ENCODE assay signal across 8 mouse cellular contexts in genomic region chr7:67849509-67849862, GRCm38 (mm10).
DNase-seq lines count a peak whose midpoint lies in the region; ATAC-seq and TF ChIP-seq lines count a peak whose summit lies in the region.

No protein-coding gene starts in this region.

- peak; percentile 41 for ATAC-seq in forebrain, embryonic 15.5 days (replicated peaks)
- no peak for ATAC-seq in liver, embryonic 13.5 days (ENCODE audit: low read depth)

- intact Hi-C loops in left cerebral cortex, adult 2 months (cut with DNase I): loop anchor here (2.0 kb wide), 1 partner anchor 101 kb away; no protein-coding TSS in a partner anchor
- intact Hi-C loops in left cerebral cortex, postnatal 10 days (cut with DNase I): loop anchor here (5.0 kb wide), 1 partner anchor 47 kb away; no protein-coding TSS in a partner anchor

- DNase-seq in left cerebral cortex, adult 2 months (ENCODE audit: extremely low spot score in 1 of 2, low spot score in 2 of 2): no peak
- no peak for DNase-seq in left cerebral cortex, postnatal 10 days (ENCODE audit: extremely low spot score in 1 of 2, low spot score in 2 of 2)
- no peak for DNase-seq in liver, embryonic 13.5 days
- DNase-seq in adrenal gland, postnatal 10 days: no peak
- no peak for DNase-seq in cerebellum, postnatal 36 days
- no peak for DNase-seq in right cerebral cortex, adult 18-20 months

- TF ChIP-seq CTCF in left cerebral cortex, adult 2 months (IDR thresholded peaks at IDR 0.05): no peak
- TF ChIP-seq CTCF in olfactory bulb, adult 2 months (IDR thresholded peaks at IDR 0.05; ENCODE audit: insufficient read depth, low read depth, low read length): no peak

- peak overlapping the region; percentile 82 for H3K4me2 ChIP-seq in forebrain, embryonic 15.5 days (replicated peaks)
- peak overlapping the region; percentile 49 for H3K4me2 ChIP-seq in liver, embryonic 13.5 days

- no peaks in the 10 kb centered on the region for H3K36me3 ChIP-seq in forebrain, embryonic 15.5 days
- no peaks in the 10 kb centered on the region for H3K36me3 ChIP-seq in liver, embryonic 13.5 days

- H3K4me3 ChIP-seq in left cerebral cortex, adult 2 months: peak overlapping the region; percentile 52
- H3K4me3 ChIP-seq in forebrain, embryonic 15.5 days: peak overlapping the region; percentile 58
- peak overlapping the region; percentile 36 for H3K4me3 ChIP-seq in liver, embryonic 13.5 days (replicated peaks)
- H3K4me3 ChIP-seq in olfactory bulb, adult 2 months (ENCODE audit: insufficient read depth, low read depth, low read length): peak overlapping the region; percentile 45

- H3K9ac ChIP-seq in forebrain, embryonic 15.5 days (replicated peaks): peak overlapping the region; percentile 62
- no peak overlapping the region for H3K9ac ChIP-seq in liver, embryonic 13.5 days

- 5% methylated on average over 7 of the region's 7 CpGs for WGBS in forebrain, embryonic 15.5 days
- 18% methylated on average over 7 of the region's 7 CpGs for WGBS in liver, embryonic 13.5 days (ENCODE audit: insufficient replicate concordance)
- 16% methylated on average over 7 of the region's 7 CpGs for WGBS in olfactory bulb, adult 2 months

- H3K27me3 ChIP-seq in forebrain, embryonic 15.5 days: no peaks in the 10 kb centered on the region
- peaks cover 43% of the 10 kb centered on the region for H3K27me3 ChIP-seq in liver, embryonic 13.5 days

- TF ChIP-seq POLR2A in olfactory bulb, adult 2 months (IDR thresholded peaks at IDR 0.05; ENCODE audit: insufficient read depth, low read depth, low read length): no peak

- peak overlapping the region; percentile 71 for H3K27ac ChIP-seq in left cerebral cortex, adult 2 months
- H3K27ac ChIP-seq in forebrain, embryonic 15.5 days (replicated peaks): no peak overlapping the region
- no peak overlapping the region for H3K27ac ChIP-seq in liver, embryonic 13.5 days
- H3K27ac ChIP-seq in olfactory bulb, adult 2 months (ENCODE audit: insufficient read depth, low read depth, low read length): no peak overlapping the region

- peaks cover 11% of the 10 kb centered on the region for H3K4me1 ChIP-seq in forebrain, embryonic 15.5 days
- H3K4me1 ChIP-seq in liver, embryonic 13.5 days (replicated peaks): no peaks in the 10 kb centered on the region
- peaks cover 15% of the 10 kb centered on the region for H3K4me1 ChIP-seq in olfactory bulb, adult 2 months (ENCODE audit: control insufficient read depth, insufficient read depth, low read length)

- no peaks in the 10 kb centered on the region for H3K9me3 ChIP-seq in forebrain, embryonic 15.5 days
- H3K9me3 ChIP-seq in liver, embryonic 13.5 days (replicated peaks): no peaks in the 10 kb centered on the region
